Mouse (Mus musculus) heart, embryonic 15.5 days (tissue): ENCODE data around the gene Gpr62. TPM values are rescaled to one million over a fixed set of nuclear protein-coding genes. Genes with fewer than 3 reads are reported as not detected.

Experiments
- ATAC-seq: fragments of 200-750 bp; cut with Nextera tagmentation; replicated peaks from 2 replicates; pipeline ENCODE4 v1.8.0; 2017; ENCODE audit warnings: low read depth, moderate TSS enrichment; ENCODE audit not compliant: insufficient number of reproducible peaks, insufficient read depth, low FRiP score
- H3K27ac ChIP-seq: fragments of 300-500 bp; sonication (generic); 2 replicates; pipeline ENCODE4 v1.5.1; 2015; ENCODE audit warnings: mild to moderate bottlenecking, inconsistent platforms
- H3K27me3 ChIP-seq: fragments of 300-500 bp; sonication (generic); 2 replicates; pipeline ENCODE4 v1.6.1; 2015; ENCODE audit warnings: inconsistent platforms
- H3K36me3 ChIP-seq: fragments of 300-500 bp; sonication (generic); 2 replicates; pipeline ENCODE4 v1.6.1; 2015; ENCODE audit warnings: mild to moderate bottlenecking, inconsistent platforms
- H3K4me1 ChIP-seq: fragments of 300-500 bp; sonication (generic); replicated peaks from 2 replicates; pipeline ENCODE4 v1.6.1; 2015; ENCODE audit warnings: inconsistent platforms
- H3K4me2 ChIP-seq: fragments of 300-500 bp; sonication (generic); 2 replicates; pipeline ENCODE4 v1.6.1; 2015; ENCODE audit warnings: inconsistent platforms, mild to moderate bottlenecking, moderate library complexity
- H3K4me3 ChIP-seq: fragments of 300-500 bp; sonication (generic); 2 replicates; pipeline ENCODE4 v1.5.1; 2015; ENCODE audit warnings: mild to moderate bottlenecking, inconsistent platforms
- H3K9ac ChIP-seq: fragments of 300-500 bp; sonication (generic); 2 replicates; pipeline ENCODE4 v1.6.1; 2015; ENCODE audit warnings: mild to moderate bottlenecking, inconsistent platforms
- H3K9me3 ChIP-seq: fragments of 300-500 bp; sonication (generic); replicated peaks from 2 replicates; pipeline ENCODE4 v1.6.1; 2016; ENCODE audit warnings: inconsistent platforms
- WGBS: fragments of 180-500 bp; shearing (Covaris S2); methylation state at CpG from one replicate; pipeline ENCODE4 v1.1.7; 2015; ENCODE audit warnings: mixed read lengths; 5-methylcytosine and 5-hydroxymethylcytosine counted together
- polyA plus RNA-seq: library from polyadenylated mRNA; unstranded; fragments of >200 nt; fragmentation: Nextera tagmentation; extraction: Ambion mirVana; gene quantifications from 2 replicates; pipeline ENCODE4 v1.2.1, GENCODE M21; 2015

The Gpr62 gene
- polyA plus RNA-seq, 1 experiment from 2014 or later, result 0.10 TPM

GRCm38 (mm10) chr9:106463122-106464063, 2.3 kb downstream of the Gpr62 start:
- 83% methylated on average over 21 of the region's 21 CpGs for WGBS
- Histone ChIP-seq H3K27me3 (peaks cover 17% of the 10 kb centered on the region; the same call in 1 of the 2 replicates), H3K4me2 (no peak overlapping the region), H3K4me1 (peaks cover 24% of the 10 kb centered on the region), H3K27ac (no peak overlapping the region), H3K9me3 (no peaks in the 10 kb centered on the region), H3K4me3 (no peak overlapping the region), H3K36me3 (peaks cover 35% of the 10 kb centered on the region), H3K9ac (no peak overlapping the region)
- no peak for ATAC-seq

DNA sequence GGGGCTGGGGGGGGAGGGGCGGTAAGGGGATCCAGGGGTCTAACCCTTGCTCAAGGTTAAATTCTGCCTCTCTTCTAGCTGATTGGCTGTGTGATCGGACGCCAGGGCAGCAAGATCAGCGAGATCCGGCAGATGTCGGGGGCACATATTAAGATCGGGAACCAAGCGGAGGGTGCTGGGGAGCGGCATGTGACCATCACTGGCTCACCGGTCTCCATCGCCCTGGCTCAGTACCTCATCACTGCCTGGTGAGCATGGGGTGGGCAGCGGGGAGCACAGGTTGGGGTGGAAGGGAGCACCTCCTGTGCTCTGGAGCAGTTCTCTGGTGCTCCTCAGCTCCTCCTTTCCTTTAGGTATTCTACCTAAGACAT, 3.3 kb downstream of the Gpr62 start:
- no peak overlapping the region for H3K4me3 ChIP-seq
- no peak overlapping the region for H3K9ac ChIP-seq
- no peak overlapping the region for H3K27ac ChIP-seq
- ATAC-seq, result no peak
- H3K4me2 ChIP-seq, result no peak overlapping the region
- H3K9me3 ChIP-seq, result no peaks in the 10 kb centered on the region
- H3K27me3 ChIP-seq, result peaks cover 17% of the 10 kb centered on the region; the same call in 1 of the 2 replicates
- WGBS, result 94% methylated on average over 12 of the region's 12 CpGs
- peaks cover 34% of the 10 kb centered on the region for H3K4me1 ChIP-seq
- peaks cover 35% of the 10 kb centered on the region for H3K36me3 ChIP-seq

- H3K9me3 ChIP-seq, result no peaks in the 10 kb centered on the region
- no peak overlapping the region for H3K4me3 ChIP-seq
- peaks cover 15% of the 10 kb centered on the region; the same call in 1 of the 2 replicates for H3K27me3 ChIP-seq
- H3K4me2 ChIP-seq, result no peak overlapping the region
- no peak overlapping the region for H3K27ac ChIP-seq
- H3K9ac ChIP-seq, result no peak overlapping the region
- ATAC-seq, result no peak
- H3K4me1 ChIP-seq, result peaks cover 40% of the 10 kb centered on the region
- H3K36me3 ChIP-seq, result peaks cover 35% of the 10 kb centered on the region
- WGBS, result 88% methylated on average over 16 of the region's 16 CpGs
Observed at GRCm38 (mm10) chr9:106461641-106462429, 3.9 kb downstream of the Gpr62 start.

- Histone ChIP-seq H3K27me3 (peaks cover 13% of the 10 kb centered on the region; the same call in 1 of the 2 replicates), H3K27ac (no peak overlapping the region), H3K9ac (no peak overlapping the region), H3K4me2 (no peak overlapping the region), H3K4me3 (no peak overlapping the region), H3K4me1 (peaks cover 48% of the 10 kb centered on the region), H3K36me3 (peaks cover 35% of the 10 kb centered on the region), H3K9me3 (no peaks in the 10 kb centered on the region)
- no peak for ATAC-seq
- 87% methylated on average over 9 of the region's 9 CpGs for WGBS
Observed at GRCm38 (mm10) chr9:106461026-106461415, 4.7 kb downstream of the Gpr62 start.

DNA sequence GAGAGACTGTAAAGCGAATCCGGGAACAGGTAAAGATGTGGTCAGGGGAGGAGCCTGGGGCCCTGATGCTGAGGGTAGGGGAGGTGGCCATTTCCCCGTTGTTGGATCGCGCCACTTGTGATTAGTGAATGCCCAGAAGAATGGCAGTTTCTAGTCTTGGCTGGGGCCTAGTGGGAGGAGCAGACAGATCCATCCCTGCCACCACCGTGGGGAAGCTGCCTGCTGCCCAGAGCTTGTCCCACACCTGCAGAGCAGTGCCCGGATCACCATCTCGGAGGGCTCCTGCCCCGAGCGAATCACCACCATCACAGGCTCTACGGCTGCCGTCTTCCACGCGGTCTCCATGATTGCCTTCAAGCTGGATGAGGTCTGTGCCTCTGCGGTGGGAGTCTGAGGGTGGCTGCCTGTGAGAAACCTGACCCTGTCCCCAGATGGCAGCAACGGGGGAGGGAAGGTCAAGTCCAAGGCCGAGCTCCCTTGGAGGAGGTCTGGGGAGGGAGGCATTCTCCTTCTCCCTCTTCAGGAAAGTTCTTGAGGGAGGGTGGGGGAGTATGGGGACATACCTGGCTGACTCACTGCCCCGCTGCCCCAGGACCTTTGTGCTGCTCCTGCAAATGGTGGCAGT, 5.2 kb downstream of the Gpr62 start:
- no peak overlapping the region for H3K9ac ChIP-seq
- H3K27ac ChIP-seq, result no peak overlapping the region
- peaks cover 10% of the 10 kb centered on the region; the same call in 1 of the 2 replicates for H3K27me3 ChIP-seq
- H3K9me3 ChIP-seq, result no peaks in the 10 kb centered on the region
- no peak for ATAC-seq
- H3K4me2 ChIP-seq, result no peak overlapping the region
- peaks cover 35% of the 10 kb centered on the region for H3K36me3 ChIP-seq
- H3K4me3 ChIP-seq, result no peak overlapping the region
- H3K4me1 ChIP-seq, result peaks cover 48% of the 10 kb centered on the region
- 76% methylated on average over 18 of the region's 18 CpGs for WGBS

DNA sequence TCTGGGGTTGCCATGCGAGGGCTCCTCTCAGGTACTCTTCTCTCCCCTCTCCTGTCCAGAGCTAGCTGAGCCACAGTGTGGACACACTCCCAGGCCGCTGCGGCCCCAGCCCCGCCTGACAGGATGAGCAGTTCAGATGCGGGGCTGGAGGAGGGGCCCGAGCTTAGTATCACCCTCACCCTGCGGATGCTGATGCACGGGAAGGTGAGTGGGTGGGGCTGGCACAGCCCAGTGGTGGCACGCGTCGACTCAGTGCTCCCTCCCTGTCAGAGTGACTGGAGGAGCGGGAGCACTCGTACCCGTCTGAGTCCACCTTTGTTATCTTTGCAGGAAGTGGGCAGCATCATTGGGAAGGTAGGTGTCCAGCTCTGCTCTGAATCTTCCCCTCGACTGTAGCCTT, 5.8 kb downstream of the Gpr62 start:
- peaks cover 10% of the 10 kb centered on the region; the same call in 1 of the 2 replicates for H3K27me3 ChIP-seq
- no peak overlapping the region for H3K27ac ChIP-seq
- ATAC-seq, result no peak
- H3K4me3 ChIP-seq, result no peak overlapping the region
- H3K9ac ChIP-seq, result no peak overlapping the region
- peaks cover 48% of the 10 kb centered on the region for H3K4me1 ChIP-seq
- peaks cover 35% of the 10 kb centered on the region for H3K36me3 ChIP-seq
- 64% methylated on average over 15 of the region's 15 CpGs for WGBS
- no peak overlapping the region for H3K4me2 ChIP-seq
- H3K9me3 ChIP-seq, result no peaks in the 10 kb centered on the region

- peaks cover 55% of the 10 kb centered on the region for H3K4me1 ChIP-seq
- 65% methylated on average over 5 of the region's 5 CpGs for WGBS
- no peaks in the 10 kb centered on the region for H3K9me3 ChIP-seq
- H3K9ac ChIP-seq, result no peak overlapping the region
- 0 out of 2 replicates have a peak overlapping the region, but pooled peaks have one; percentile 62 for H3K27ac ChIP-seq
- no peak overlapping the region for H3K4me3 ChIP-seq
- peaks cover 24% of the 10 kb centered on the region for H3K36me3 ChIP-seq
- no peaks in the 10 kb centered on the region for H3K27me3 ChIP-seq
- H3K4me2 ChIP-seq, result no peak overlapping the region
- no peak for ATAC-seq
Observed at GRCm38 (mm10) chr9:106457920-106458319, 7.8 kb downstream of the Gpr62 start.

GRCm38 (mm10) chr9:106457163-106457559, 8.6 kb downstream of the Gpr62 start:
- no peaks in the 10 kb centered on the region for H3K27me3 ChIP-seq
- peaks cover 20% of the 10 kb centered on the region for H3K36me3 ChIP-seq
- peak overlapping the region; percentile 95 for H3K4me2 ChIP-seq
- H3K4me1 ChIP-seq, result peaks cover 62% of the 10 kb centered on the region
- 52% methylated on average over 9 of the region's 9 CpGs for WGBS
- H3K27ac ChIP-seq, result peak overlapping the region; percentile 62
- no peak for ATAC-seq
- H3K9me3 ChIP-seq, result no peaks in the 10 kb centered on the region
- H3K9ac ChIP-seq, result peak overlapping the region; percentile 32; the same call in 1 of the 2 replicates
- H3K4me3 ChIP-seq, result 0 out of 2 replicates have a peak overlapping the region, but pooled peaks have one; percentile 4

DNA sequence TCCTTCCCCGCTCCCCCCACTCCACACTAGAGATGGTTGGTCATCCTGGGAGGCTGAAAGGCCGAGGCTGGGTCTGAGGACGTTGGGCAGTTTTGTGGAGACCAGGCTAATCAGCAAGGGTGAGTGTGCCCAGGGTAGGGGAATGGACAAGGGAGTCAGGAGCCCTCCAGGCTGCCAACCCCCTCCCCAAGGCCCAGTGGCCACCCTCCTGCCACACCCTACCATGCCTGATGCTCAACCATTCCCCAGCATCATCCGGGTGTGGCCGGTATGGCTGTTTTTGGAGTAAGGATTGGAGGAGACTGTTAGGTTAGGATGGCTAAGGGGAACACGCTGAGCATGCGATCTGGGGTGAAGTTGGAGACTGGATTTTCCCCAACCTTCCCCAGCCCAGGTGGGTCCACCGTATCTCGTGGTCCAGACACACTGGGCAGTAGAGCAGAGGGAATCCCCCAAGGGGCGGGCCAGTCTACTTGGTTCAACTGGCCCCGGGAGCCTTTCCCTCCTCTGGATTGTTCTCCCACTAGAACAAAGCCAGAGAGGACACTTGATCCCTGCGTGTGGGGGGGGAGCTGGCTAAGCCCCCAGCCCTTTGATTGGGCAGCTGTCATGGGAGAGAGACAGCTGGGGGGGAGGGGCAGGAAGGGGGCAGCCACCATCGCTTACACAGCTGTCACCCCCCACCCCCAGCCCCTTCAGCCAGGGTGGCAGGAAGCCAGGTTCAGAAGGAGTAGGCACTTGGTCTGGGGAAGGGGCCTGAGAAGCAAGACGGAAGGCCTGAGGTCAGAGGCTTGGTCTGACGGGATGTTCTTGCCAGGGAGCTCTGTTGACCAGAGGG, 9.2 kb downstream of the Gpr62 start:
- ATAC-seq, result no peak
- WGBS, result 36% methylated on average over 15 of the region's 15 CpGs

DNA sequence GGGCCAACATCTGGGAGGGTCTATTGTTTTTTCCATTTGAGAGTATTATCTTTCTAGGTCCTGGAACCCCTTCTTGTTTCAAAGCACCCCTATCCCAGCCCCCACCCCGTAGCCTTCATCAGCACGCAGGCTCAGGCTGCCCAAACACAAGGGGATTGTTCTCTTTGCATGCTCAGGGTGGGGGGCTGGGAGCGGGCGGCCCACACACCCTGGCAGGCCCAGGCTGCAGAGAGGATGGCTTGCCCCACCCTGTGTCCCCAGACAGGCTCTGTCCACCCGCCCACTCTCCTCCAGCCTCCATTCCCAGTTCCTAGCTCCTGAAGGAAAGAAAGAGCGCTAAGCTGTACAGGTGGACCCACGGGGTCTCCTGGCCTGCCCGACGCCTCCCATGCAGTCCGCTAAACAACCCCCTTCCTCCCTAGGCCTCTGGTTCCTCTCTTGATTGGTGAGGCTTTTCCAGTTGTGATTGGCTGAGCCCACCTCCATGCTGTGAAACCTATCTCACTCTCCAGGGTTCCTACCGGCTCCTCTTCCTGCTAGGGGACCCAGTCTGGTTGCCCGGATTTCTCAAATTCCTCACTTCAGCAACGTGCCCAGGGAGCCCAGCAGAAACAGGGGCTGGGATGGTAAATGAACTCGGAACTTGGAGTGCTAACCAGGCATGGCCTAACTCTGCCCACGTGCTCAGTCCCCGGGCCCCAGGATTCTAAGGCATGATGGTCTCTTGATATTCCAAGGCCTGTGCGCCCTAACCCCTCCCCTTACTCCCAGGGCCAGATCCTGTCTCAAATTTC, 10.7 kb downstream of the Gpr62 start:
- H3K27me3 ChIP-seq, result no peaks in the 10 kb centered on the region
- H3K4me3 ChIP-seq, result peak overlapping the region; percentile 76
- H3K4me2 ChIP-seq, result peak overlapping the region; percentile 95
- ATAC-seq, result no peak
- peaks cover 71% of the 10 kb centered on the region for H3K4me1 ChIP-seq
- WGBS, result 3% methylated on average over 17 of the region's 17 CpGs
- no peaks in the 10 kb centered on the region for H3K9me3 ChIP-seq
- H3K27ac ChIP-seq, result peak overlapping the region; percentile 91
- peak overlapping the region; percentile 79 for H3K9ac ChIP-seq
- peaks cover 3% of the 10 kb centered on the region for H3K36me3 ChIP-seq

More for the DNA sequence above, 9.2 kb downstream of the Gpr62 start:
- H3K4me2 ChIP-seq, result peak overlapping the region; percentile 95
- H3K4me1 ChIP-seq, result peaks cover 62% of the 10 kb centered on the region
- H3K36me3 ChIP-seq, result peaks cover 14% of the 10 kb centered on the region
- no peaks in the 10 kb centered on the region for H3K27me3 ChIP-seq
- H3K4me3 ChIP-seq, result 0 out of 2 replicates have a peak overlapping the region, but pooled peaks have one; percentile 4
- H3K9ac ChIP-seq, result peak overlapping the region; percentile 32; the same call in 1 of the 2 replicates
- no peaks in the 10 kb centered on the region for H3K9me3 ChIP-seq
- peak overlapping the region; percentile 62 for H3K27ac ChIP-seq
